Mouse (Mus musculus) hindbrain, embryonic 14.5 days (tissue): ENCODE data around the gene R3hdm2. TPM values are rescaled to one million over a fixed set of nuclear protein-coding genes. Genes with fewer than 3 reads are reported as not detected.

Experiments used
- ATAC-seq: fragments of 200-750 bp; cut with Nextera tagmentation; 2 replicates; pipeline ENCODE4 v1.8.0; 2017; ENCODE audit warnings: moderate number of reproducible peaks, mild to moderate bottlenecking, moderate TSS enrichment, moderate library complexity; ENCODE audit not compliant: low FRiP score
- DNase-seq: peaks from one replicate; pipeline ENCODE4 v3.0.0-alpha.2; 2015; ENCODE audit warnings: low spot score
- H3K27ac ChIP-seq: fragments of 300-500 bp; sonication (generic); 2 replicates; pipeline ENCODE4 v1.5.1; 2014; ENCODE audit warnings: mild to moderate bottlenecking, moderate library complexity
- H3K27me3 ChIP-seq: fragments of 300-500 bp; sonication (generic); 2 replicates; pipeline ENCODE4 v1.6.1; 2014; ENCODE audit warnings: mild to moderate bottlenecking, low read length, mixed read lengths; ENCODE audit not compliant: control insufficient read depth, insufficient read depth
- H3K36me3 ChIP-seq: fragments of 300-500 bp; sonication (generic); replicated peaks from 2 replicates; pipeline ENCODE4 v1.6.1; 2014; ENCODE audit not compliant: control insufficient read depth, insufficient read depth
- H3K4me1 ChIP-seq: fragments of 300-500 bp; sonication (generic); replicated peaks from 2 replicates; pipeline ENCODE4 v1.6.1; 2014; ENCODE audit warnings: antibody characterized with exemption, low read length, mixed read lengths; ENCODE audit not compliant: control insufficient read depth, insufficient read depth
- H3K4me2 ChIP-seq: fragments of 300-500 bp; sonication (generic); replicated peaks from 2 replicates; pipeline ENCODE4 v1.6.1; 2014; ENCODE audit warnings: mild to moderate bottlenecking, moderate library complexity
- H3K4me3 ChIP-seq: fragments of 300-500 bp; sonication (generic); replicated peaks from 2 replicates; pipeline ENCODE4 v1.5.1; 2014; ENCODE audit warnings: mild to moderate bottlenecking, low read length
- H3K9ac ChIP-seq: fragments of 300-500 bp; sonication (generic); 2 replicates; pipeline ENCODE4 v1.6.1; 2014
- H3K9me3 ChIP-seq: fragments of 300-500 bp; sonication (generic); 2 replicates; pipeline ENCODE4 v1.6.1; 2016; ENCODE audit warnings: low read length; ENCODE audit not compliant: control insufficient read depth
- WGBS: fragments of 180-500 bp; shearing (Covaris S2); extraction: QIAGEN DNeasy Blood & Tissue Kit; methylation state at CpG from one replicate; pipeline ENCODE4 v1.1.7; 2014; 5-methylcytosine and 5-hydroxymethylcytosine counted together
- polyA plus RNA-seq: library from polyadenylated mRNA; unstranded; fragments of >200 nt; fragmentation: Nextera tagmentation; extraction: Ambion mirVana; gene quantifications from 2 replicates; pipeline ENCODE4 v1.2.1, GENCODE M21; 2014

Gene R3hdm2
- polyA plus RNA-seq, 1 experiment from 2014 or later, result 32.3 TPM

DNA sequence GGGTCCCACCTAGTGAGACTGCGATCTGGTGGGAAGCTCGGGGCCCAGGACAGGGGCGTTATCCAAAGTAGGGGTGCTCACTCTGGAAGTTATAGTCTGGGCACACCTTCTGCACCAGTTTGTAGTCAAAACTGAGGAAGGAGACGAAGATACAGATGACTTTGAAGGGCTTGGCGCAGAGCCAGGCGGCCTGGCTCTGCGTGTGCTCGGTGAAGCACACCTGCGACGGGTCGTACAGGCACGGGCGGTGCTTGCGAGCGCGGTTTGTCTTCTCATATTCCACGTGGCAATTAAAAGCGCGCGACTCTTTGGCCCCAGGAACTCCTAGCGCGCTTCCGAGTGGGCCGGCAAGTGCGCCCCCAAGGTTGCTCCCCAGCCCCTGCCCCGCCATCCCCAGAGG, 145.9 kb downstream of the R3hdm2 start:
- DNase-seq (no peak), ATAC-seq (no peak)
- Histone ChIP-seq H3K27ac (peak overlapping the region; percentile 86), H3K4me2 (peak overlapping the region; percentile 84), H3K36me3 (no peaks in the 10 kb centered on the region), H3K27me3 (peaks cover 43% of the 10 kb centered on the region), H3K4me1 (peaks cover 77% of the 10 kb centered on the region), H3K4me3 (peak overlapping the region; percentile 65), H3K9ac (peak overlapping the region; percentile 81), H3K9me3 (no peaks in the 10 kb centered on the region)
- 3% methylated on average over 26 of the region's 26 CpGs for WGBS

DNA sequence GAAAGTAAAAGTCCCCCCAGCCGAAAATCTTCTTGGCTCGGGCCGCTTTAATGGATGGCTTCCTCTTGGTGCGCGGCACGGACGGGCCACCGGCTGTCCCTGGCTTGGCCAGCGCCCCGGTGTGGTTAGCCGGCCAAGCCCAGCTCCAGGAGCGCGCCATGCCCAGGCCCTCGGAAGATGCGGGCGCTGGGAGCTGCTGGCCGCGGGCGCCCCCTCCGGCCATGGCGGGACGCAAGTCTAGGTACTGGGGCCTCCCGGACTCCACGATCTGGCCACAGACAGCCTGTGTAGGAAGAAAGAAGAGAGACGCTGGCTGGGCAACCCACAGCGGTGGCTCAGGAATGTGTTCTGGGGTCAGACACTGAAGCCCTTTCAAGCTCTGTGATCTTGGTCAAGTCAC, 146.6 kb downstream of the R3hdm2 start:
- no peaks in the 10 kb centered on the region for H3K9me3 ChIP-seq
- H3K9ac ChIP-seq, result peak overlapping the region; percentile 81
- no peak for ATAC-seq
- WGBS, result under 1% methylated on average over 26 of the region's 26 CpGs
- no peak for DNase-seq
- H3K4me1 ChIP-seq, result peaks cover 77% of the 10 kb centered on the region
- no peaks in the 10 kb centered on the region for H3K36me3 ChIP-seq
- H3K27me3 ChIP-seq, result peaks cover 43% of the 10 kb centered on the region
- peak overlapping the region; percentile 84 for H3K4me2 ChIP-seq
- peak overlapping the region; percentile 65 for H3K4me3 ChIP-seq
- H3K27ac ChIP-seq, result peak overlapping the region; percentile 86

DNA sequence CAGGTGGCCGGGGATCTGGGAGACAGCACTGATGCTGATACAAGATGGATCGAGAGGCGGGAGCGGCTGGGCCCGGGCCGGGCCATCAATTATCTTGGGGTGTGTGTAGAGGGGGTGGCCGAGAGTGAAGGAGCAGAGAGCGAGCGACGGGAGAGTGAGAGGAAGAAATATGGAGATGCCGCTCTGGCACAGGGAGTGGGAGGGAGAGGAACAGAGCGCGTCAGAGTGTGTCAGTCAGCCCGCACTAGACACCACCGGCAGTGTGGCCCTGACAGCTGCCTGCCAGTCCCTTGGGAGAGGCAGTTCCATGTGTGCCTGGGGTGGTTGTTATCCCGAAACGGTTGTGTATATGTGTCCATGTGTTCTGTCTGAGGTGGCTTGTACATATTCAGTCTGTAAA, 147.4 kb downstream of the R3hdm2 start:
- DNase-seq (no peak), ATAC-seq (peak; percentile 36)
- peak overlapping the region; percentile 81 for H3K9ac ChIP-seq
- peak overlapping the region; percentile 86 for H3K27ac ChIP-seq
- H3K4me2 ChIP-seq, result peak overlapping the region; percentile 84
- WGBS, result 1% methylated on average over 17 of the region's 17 CpGs
- no peaks in the 10 kb centered on the region for H3K36me3 ChIP-seq
- H3K4me1 ChIP-seq, result peaks cover 74% of the 10 kb centered on the region
- H3K27me3 ChIP-seq, result peaks cover 43% of the 10 kb centered on the region
- peak overlapping the region; percentile 65 for H3K4me3 ChIP-seq
- H3K9me3 ChIP-seq, result no peaks in the 10 kb centered on the region

DNA sequence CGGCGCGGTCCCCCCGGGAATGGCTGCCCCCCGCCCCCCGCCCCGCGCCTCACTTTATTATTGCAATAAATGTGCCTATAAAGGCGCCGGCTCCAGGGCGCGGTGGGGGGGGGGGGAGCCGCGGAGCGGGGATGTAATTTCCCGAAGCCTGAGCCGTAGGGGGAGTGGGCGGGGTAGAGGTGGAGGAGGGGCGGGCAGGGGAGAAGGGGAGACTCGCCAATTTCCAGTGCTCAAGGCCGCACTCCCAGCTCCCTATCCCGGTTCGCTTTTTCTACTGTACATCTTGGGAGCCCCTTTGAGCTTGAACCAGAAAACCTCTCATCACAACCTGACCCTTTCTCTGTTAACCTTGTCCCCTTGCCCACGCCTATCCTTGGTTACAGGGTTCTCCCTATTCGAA, 150.8 kb downstream of the R3hdm2 start:
- Histone ChIP-seq H3K4me1 (peaks cover 75% of the 10 kb centered on the region), H3K9ac (peak overlapping the region; percentile 81), H3K4me3 (peak overlapping the region; percentile 65), H3K9me3 (no peaks in the 10 kb centered on the region), H3K36me3 (no peaks in the 10 kb centered on the region), H3K27me3 (peaks cover 41% of the 10 kb centered on the region), H3K4me2 (peak overlapping the region; percentile 84), H3K27ac (peak overlapping the region; percentile 86)
- no peak for ATAC-seq
- no peak for DNase-seq
- 2% methylated on average over 15 of the region's 25 CpGs for WGBS

DNA sequence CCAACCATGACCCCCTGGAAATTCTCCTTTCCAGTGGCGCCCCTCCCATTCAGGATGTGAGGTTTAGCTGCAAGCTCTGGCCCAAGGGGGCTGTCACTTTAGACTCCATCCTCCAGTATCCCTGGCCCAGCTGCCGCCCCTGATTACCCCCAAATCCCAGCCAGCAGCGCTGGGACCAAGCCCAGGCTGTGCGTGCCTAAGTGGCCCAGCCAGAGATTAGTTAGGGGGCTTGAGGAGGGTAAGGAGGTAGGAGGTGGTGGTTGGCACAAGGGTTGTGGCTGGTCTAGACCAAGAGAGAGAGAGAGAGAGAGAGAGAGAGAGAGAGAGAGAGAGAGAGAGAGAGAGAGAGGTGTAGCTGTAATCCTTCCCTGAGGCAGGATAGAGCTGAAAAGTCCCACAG, 151.4 kb downstream of the R3hdm2 start:
- Histone ChIP-seq H3K27me3 (peaks cover 37% of the 10 kb centered on the region), H3K36me3 (no peaks in the 10 kb centered on the region), H3K4me3 (peak overlapping the region; percentile 65), H3K9me3 (no peaks in the 10 kb centered on the region), H3K9ac (peak overlapping the region; percentile 81), H3K4me1 (peaks cover 75% of the 10 kb centered on the region), H3K27ac (peak overlapping the region; percentile 86), H3K4me2 (peak overlapping the region; percentile 84)
- no peak for ATAC-seq
- WGBS, result 4% methylated on average over 4 of the region's 4 CpGs
- DNase-seq, result no peak

DNA sequence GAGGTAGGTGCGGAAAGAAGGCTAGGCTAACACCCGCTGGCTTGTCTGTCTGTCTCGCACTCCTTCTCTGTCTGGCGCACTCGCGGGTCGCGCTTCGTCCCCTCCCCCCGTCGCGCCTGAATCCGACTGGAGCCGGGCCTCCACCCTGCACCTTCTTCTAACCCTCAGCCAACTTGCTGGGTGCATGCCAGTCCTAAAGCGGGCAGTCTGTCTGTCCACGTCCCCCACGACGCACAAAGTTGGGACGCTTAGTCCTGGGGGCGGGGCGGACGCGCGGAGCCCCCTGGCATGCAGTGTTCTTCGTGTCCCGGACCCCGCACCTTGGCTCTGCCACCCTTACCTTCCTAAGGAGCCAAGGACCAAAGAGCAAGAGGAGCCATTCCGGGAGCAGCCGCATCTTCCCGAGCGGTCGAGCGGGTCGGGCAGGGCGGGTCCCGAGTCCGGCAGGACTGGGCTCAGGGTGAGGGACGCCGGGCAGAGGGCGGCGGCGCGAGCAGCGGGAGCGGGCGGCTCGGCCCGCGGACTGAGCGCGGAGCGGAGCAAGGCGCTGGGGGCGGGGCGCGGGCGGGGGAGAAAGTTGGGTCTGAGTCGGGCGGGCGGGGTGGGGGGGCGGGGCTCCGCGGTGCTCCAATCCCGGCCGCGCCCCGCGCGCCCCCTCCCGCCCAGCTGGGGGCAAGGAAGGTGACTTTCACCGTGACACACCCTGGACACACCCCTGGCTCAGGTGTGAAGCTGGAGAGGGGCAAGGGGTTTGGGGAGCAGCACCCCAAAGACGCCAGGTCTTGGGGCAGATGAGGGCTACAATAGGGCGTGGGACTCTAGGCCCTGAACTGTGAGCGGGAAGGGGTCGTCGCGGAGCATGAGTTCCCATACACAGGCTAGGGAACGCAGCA, 154.2 kb downstream of the R3hdm2 start, which contains the start of gene Nxph4:
TSS of gene Nxph4 (minus strand) at position 524 of the 893 bp plus-strand sequence.
- ATAC-seq, result no peak

DNA sequence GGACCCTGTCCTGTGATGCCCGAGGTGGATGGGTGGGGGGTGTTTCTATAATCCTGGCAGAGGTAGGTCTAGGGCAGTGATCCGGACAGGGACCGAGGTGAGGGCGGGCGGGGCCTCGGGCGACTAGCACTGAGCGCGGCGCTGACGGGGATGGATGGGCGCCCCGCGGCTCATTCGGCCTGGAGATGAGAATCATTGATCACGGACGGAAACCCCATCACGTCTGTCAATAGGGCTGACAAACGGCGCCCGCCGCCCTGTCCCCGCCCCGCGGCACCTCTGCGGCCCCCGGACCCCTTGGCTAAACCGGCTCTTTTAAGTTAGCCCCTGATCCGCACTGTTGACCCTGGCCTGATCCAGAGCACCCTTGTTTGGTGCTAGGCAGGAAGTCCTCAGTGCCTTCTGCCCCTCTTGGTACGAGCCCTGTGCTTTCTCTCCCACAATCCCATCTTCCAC, 154.8 kb downstream of the R3hdm2 start:
- no peak for ATAC-seq
- peaks cover 14% of the 10 kb centered on the region for H3K27me3 ChIP-seq
- H3K9ac ChIP-seq, result peak overlapping the region; percentile 81
- H3K4me1 ChIP-seq, result peaks cover 48% of the 10 kb centered on the region
- H3K27ac ChIP-seq, result peak overlapping the region; percentile 86
- DNase-seq, result no peak
- peak overlapping the region; percentile 84 for H3K4me2 ChIP-seq
- H3K9me3 ChIP-seq, result no peaks in the 10 kb centered on the region
- under 1% methylated on average over 30 of the region's 30 CpGs for WGBS
- H3K4me3 ChIP-seq, result peak overlapping the region; percentile 65
- H3K36me3 ChIP-seq, result peaks cover 19% of the 10 kb centered on the region

More for the DNA sequence above, 154.2 kb downstream of the R3hdm2 start, which contains the start of gene Nxph4:
- no peak for DNase-seq
- Histone ChIP-seq H3K4me1 (peaks cover 55% of the 10 kb centered on the region), H3K9me3 (no peaks in the 10 kb centered on the region), H3K4me3 (peak within 1 kb of the TSS; percentile 65), H3K9ac (peak within 1 kb of the TSS; percentile 81), H3K27ac (peak within 1 kb of the TSS; percentile 86), H3K36me3 (peaks cover 12% of the 10 kb centered on the region), H3K4me2 (peak within 1 kb of the TSS; percentile 84), H3K27me3 (peaks cover 21% of the 10 kb centered on the region)
- under 1% methylated on average over 73 of the region's 78 CpGs for WGBS

DNA sequence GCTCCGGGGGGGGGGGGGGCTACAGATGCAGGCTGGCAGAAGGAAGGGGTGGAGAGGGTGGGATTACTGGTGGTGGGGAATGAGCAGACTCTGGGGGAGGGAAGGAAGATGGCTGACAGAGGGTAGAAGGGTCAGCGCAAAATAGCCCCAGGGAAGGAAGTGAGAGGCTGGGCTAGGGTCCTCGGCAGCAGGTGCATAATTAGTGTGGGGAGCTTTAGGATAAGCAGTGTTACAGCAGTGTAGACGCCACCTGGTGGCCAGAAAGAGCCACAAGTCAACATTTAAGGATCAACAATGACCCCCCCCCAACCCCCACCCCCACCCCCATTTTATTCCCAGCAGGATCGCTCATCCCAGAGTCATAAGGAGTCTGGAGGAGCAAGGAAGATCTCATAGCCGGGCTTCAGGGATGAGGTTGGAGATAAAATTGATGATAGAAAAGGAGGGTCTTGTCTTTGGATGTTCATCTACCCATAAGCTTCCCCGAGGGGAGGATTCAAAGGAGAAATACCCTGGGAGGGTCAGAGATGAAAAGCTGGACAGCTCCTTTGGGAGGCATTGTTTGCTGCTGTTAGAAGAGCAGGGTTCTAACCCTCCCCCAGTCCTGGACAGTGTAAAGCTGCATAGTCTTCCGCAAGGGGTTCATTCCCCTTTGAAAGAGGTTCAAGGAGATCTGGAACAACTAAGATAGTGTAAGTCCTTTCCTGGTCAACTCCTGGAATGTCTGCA, 156.6 kb downstream of the R3hdm2 start:
- peaks cover 31% of the 10 kb centered on the region; the same call in 1 of the 2 replicates for H3K4me1 ChIP-seq
- no peak overlapping the region for H3K9ac ChIP-seq
- H3K4me2 ChIP-seq, result 0 out of 2 replicates have a peak overlapping the region, but pooled peaks have one; percentile 16
- H3K27me3 ChIP-seq, result peaks cover 11% of the 10 kb centered on the region; the same call in 1 of the 2 replicates
- peak; percentile 32; the same call in 1 of the 2 replicates for ATAC-seq
- WGBS, result 7% methylated on average over 8 of the region's 8 CpGs
- H3K9me3 ChIP-seq, result no peaks in the 10 kb centered on the region
- no peak overlapping the region for H3K4me3 ChIP-seq
- H3K36me3 ChIP-seq, result peaks cover 37% of the 10 kb centered on the region
- peak overlapping the region; percentile 86; the same call in 1 of the 2 replicates for H3K27ac ChIP-seq
- peak; percentile 75 for DNase-seq
